Mouse (Mus musculus): ENCODE data around the gene Thrsp. TPM values are rescaled to one million over a fixed set of nuclear protein-coding genes. Genes with fewer than 3 reads are reported as not detected.
"Not testable (repeated sequence)": the region's sequence is repeated elsewhere in the genome, so short reads cannot be mapped to it uniquely, and the experiment has no call there.

Thrsp gene
- polyA plus RNA-seq (2015; fragmentation: Nextera tagmentation; extraction: Ambion mirVana), result 0.54 and 0.77 TPM in 2 replicates

DNA sequence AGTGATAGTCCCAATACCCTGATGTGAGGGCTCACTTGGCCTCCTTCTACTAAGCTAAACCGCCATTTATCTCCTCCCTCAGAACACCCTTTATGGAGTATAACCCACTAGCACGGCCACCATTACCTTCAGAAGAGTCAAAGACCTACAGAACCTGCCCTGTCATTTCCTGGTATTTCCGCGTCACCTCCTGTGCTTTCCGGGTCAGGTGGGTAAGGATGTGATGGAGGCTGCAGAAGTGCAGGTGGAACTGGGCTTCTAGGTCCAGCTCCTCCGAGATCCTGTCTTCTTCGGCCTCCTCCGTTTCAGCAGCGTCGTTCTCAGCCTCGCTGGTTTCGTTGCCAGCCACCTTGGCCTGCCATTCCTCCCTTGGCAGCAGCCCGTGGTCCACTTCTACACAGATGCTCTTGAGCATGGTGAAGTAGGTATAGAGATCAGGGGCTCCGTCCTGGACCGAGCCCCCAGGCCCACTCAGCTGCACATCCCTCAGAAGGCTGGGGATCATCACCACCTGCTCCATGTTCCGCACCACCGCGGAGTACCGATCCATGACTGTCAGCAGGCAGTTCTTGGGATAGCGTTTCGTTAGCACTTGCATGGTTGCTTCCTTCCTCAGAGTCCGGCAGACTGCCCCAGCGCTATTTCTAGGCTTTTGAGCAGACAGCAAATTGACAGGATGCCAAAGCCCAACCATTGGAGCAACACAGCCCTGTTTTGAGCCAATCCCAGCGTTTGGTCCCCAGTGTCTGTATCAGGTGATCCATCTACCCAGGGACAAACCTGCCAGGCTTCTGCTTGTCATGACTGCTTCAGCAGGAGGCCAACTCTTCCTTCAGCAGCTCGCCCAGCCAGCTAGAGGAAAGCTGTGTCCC is at the start of gene Thrsp:
Gene Thrsp, minus strand, starts transcription at position 825 of the 872 bp plus-strand sequence.
- Histone ChIP-seq H3K9me3 (no peaks in the 10 kb centered on the region), H3K27ac (no peak within 1 kb of the TSS), H3K9ac (no peak within 1 kb of the TSS), H3K4me1 (replicated peaks) (0 out of 2 replicates have a peak, but pooled peaks cover 4% of the 10 kb centered on the region), H3K4me3 (replicated peaks) (no peak within 1 kb of the TSS), H3K27me3 (replicated peaks) (no peaks in the 10 kb centered on the region), H3K36me3 (no peaks in the 10 kb centered on the region), H3K4me2 (replicated peaks) (no peak within 1 kb of the TSS)
- WGBS, result 79% methylated on average over 25 of the region's 25 CpGs
- no peak for ATAC-seq

DNA sequence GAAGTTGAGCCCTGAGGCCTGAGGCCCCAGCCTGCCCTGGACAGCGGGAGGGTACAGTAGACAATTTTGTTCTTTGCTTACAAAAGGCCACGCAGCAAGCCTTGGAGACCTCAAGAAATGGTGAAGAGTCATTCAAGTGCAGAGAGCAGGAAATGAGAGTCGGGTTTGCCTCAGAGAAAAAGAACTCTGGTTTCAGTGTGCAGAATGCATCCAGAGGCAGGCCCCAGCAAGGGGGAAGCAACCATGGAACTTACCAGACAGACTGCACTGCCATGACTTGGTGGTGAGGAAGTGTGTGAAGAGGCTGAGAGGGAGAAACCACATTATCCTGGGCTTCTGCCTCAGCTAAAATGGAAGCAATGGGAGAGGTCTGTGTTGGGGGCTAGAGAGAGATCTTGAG is 38.0 kb upstream of the Thrsp start:
- H3K9me3 ChIP-seq, result no peaks in the 10 kb centered on the region
- H3K4me1 ChIP-seq (replicated peaks), result 0 out of 2 replicates have a peak, but pooled peaks cover 3% of the 10 kb centered on the region
- H3K9ac ChIP-seq, result no peak overlapping the region
- 75% methylated on average over 3 of the region's 3 CpGs for WGBS
- ATAC-seq, result no peak
- H3K36me3 ChIP-seq, result no peaks in the 10 kb centered on the region
- no peak overlapping the region for H3K4me3 ChIP-seq (replicated peaks)
- no peak overlapping the region for H3K4me2 ChIP-seq (replicated peaks)
- no peak overlapping the region for H3K27ac ChIP-seq
- no peaks in the 10 kb centered on the region for H3K27me3 ChIP-seq (replicated peaks)

DNA sequence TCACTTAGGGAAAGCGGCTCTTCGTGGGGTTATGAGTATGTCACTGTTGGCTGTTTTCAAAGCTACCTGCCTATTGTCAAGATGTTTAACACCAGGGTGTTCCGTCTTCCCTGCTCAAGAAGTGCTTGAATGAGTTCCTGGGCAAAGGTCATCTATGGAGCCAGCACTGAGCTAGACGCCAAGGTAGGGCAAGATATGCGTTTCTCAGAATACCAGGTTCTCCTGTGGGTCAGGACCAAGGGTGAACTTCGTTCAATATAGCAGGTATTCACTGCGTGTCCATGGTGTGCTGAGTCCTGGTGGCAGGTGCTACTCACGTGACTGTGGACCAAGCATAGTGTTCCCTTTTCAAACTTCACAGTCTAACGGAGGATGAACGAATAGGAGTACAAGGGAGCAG is 37.3 kb upstream of the Thrsp start:
- Histone ChIP-seq H3K9ac (no peak overlapping the region), H3K4me3 (replicated peaks) (no peak overlapping the region), H3K27ac (no peak overlapping the region), H3K4me2 (replicated peaks) (no peak overlapping the region), H3K27me3 (replicated peaks) (no peaks in the 10 kb centered on the region), H3K36me3 (no peaks in the 10 kb centered on the region), H3K9me3 (no peaks in the 10 kb centered on the region), H3K4me1 (replicated peaks) (0 out of 2 replicates have a peak, but pooled peaks cover 3% of the 10 kb centered on the region)
- no peak for ATAC-seq
- 88% methylated on average over 10 of the region's 10 CpGs for WGBS

DNA sequence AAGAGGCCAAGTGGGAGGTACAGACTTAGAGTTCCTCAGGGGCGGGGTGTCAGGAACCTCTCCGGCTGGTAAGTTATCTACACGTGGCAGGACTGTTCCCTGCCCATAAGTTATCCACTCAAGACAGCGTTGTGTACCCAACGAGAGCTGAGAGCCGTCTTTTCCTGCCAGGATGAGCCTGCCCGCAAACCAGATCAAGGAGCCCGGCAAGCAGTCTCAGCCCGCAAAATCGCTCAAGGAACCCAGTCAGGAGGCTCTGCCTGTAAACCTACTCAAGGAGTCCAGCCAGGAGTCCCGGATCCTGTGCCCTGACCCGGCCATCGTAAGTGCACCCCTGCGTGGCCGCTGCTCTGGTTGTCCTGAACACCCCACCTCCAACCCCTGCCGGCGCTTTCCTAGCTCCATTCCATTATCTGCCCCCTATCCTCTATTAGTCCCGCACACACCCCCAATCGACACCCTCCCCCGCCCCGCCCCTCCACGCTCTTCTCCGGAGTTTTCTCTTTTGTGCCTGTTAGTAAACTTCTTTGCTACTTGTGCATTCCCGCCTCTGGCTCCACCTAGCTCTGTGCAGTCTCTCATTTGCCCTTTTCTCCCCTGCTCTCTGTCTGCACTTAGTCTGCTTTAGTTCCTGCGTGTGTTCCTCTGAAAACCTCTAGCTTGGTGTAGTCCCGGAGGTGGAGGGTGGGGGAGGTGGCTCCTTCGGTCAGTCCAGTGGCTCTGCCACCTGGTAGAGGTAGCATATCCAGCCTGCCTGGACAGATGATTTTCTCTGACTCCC is 35.8 kb upstream of the Thrsp start:
- Histone ChIP-seq H3K4me1 (replicated peaks) (0 out of 2 replicates have a peak, but pooled peaks cover 3% of the 10 kb centered on the region), H3K9me3 (no peaks in the 10 kb centered on the region), H3K27me3 (replicated peaks) (no peaks in the 10 kb centered on the region), H3K27ac (0 out of 2 replicates have a peak overlapping the region, but pooled peaks have one; percentile 17), H3K36me3 (no peaks in the 10 kb centered on the region), H3K9ac (peak overlapping the region; percentile 58), H3K4me3 (replicated peaks) (peak overlapping the region; percentile 45), H3K4me2 (replicated peaks) (peak overlapping the region; percentile 97)
- peak; percentile 87 for ATAC-seq
- 1% methylated on average over 27 of the region's 27 CpGs for WGBS

DNA sequence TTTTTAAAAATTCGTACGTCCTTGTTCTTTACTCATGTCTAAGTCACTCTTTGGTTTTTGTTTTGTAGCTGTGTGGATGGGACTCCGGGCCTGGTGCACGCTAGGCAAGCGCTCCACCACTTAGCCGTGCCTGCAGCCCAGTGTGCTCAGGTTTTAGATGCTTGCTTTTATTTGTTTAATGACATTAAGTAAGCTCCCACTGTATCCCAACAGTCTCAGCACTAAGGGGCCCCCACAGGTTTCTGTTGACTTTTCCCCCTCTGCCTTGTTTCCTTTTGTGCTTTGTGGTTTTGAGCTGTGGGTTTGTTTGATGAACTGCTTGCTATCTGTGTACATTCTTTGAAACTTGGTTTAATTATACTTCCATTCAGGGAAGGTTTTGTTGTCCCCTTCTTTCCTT is 34.7 kb upstream of the Thrsp start:
- no peak overlapping the region for H3K27ac ChIP-seq
- ATAC-seq, result no peak
- no peaks in the 10 kb centered on the region for H3K36me3 ChIP-seq
- H3K4me1 ChIP-seq (replicated peaks), result 0 out of 2 replicates have a peak, but pooled peaks cover 3% of the 10 kb centered on the region
- no peak overlapping the region for H3K4me3 ChIP-seq (replicated peaks)
- H3K4me2 ChIP-seq (replicated peaks), result no peak overlapping the region
- no peaks in the 10 kb centered on the region for H3K27me3 ChIP-seq (replicated peaks)
- WGBS, result 69% methylated on average over 6 of the region's 6 CpGs
- no peak overlapping the region for H3K9ac ChIP-seq
- H3K9me3 ChIP-seq, result no peaks in the 10 kb centered on the region

DNA sequence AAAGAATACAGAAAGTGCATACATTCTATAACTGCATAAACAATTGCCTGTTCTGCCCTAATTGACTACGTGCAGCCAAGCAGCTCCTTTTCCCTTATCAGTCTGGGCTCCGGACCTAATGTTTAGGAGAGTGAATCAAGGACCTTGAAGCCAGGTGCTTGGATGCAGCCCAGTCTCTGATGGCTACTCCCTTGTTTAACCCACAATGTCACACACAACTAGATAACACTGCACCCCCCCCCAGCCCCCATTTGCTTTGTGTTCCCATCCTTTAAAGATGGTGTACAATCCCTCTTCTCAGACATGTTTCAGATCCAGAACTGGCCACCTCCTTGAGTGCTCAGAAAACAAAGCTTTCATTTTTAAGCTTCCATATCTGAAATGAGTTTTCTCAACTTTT is 33.5 kb upstream of the Thrsp start, which contains the start of gene Kctd14:
Gene Kctd14, plus strand, starts transcription at position 301 of the 400 bp plus-strand sequence.
- H3K4me2 ChIP-seq (replicated peaks); H3K4me3 ChIP-seq (replicated peaks); H3K27me3 ChIP-seq (replicated peaks); H3K9me3 ChIP-seq; H3K36me3 ChIP-seq; H3K4me1 ChIP-seq (replicated peaks); ATAC-seq; H3K9ac ChIP-seq; H3K27ac ChIP-seq: not testable (repeated sequence)
- 60% methylated on average over 2 of the region's 2 CpGs for whole genome bisulfite sequencing

DNA sequence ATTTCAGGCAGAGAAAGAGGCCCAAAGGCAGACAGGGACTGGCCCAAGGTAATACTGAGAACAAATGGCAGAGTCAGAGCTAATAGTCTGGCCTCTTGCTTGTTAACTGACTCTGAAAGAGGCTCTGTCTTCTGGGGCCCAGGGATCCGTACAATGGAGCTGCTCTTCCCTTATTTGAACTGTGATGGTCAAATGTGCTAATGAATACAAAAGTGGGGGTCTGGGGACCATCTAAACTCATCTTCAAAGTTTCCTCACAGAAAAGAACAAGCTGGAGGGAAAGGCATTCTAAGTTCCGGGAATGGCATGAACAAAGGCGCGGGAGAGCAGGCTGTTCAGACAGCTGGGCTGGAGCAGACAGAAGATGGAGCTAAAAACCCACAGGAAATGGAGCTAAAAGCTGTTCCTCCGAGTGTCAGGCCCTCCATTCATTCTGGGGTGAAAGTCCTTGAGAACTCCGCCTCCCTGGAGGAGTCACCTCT is 29.6 kb upstream of the Thrsp start:
- Histone ChIP-seq H3K4me1 (replicated peaks) (0 out of 2 replicates have a peak, but pooled peaks cover 4% of the 10 kb centered on the region), H3K27ac (peak overlapping the region; percentile 45), H3K9me3 (no peaks in the 10 kb centered on the region), H3K36me3 (no peaks in the 10 kb centered on the region), H3K4me2 (replicated peaks) (no peak overlapping the region), H3K4me3 (replicated peaks) (no peak overlapping the region), H3K9ac (no peak overlapping the region), H3K27me3 (replicated peaks) (no peaks in the 10 kb centered on the region)
- WGBS, result 51% methylated on average over 6 of the region's 6 CpGs
- peak; percentile 66 for ATAC-seq

DNA sequence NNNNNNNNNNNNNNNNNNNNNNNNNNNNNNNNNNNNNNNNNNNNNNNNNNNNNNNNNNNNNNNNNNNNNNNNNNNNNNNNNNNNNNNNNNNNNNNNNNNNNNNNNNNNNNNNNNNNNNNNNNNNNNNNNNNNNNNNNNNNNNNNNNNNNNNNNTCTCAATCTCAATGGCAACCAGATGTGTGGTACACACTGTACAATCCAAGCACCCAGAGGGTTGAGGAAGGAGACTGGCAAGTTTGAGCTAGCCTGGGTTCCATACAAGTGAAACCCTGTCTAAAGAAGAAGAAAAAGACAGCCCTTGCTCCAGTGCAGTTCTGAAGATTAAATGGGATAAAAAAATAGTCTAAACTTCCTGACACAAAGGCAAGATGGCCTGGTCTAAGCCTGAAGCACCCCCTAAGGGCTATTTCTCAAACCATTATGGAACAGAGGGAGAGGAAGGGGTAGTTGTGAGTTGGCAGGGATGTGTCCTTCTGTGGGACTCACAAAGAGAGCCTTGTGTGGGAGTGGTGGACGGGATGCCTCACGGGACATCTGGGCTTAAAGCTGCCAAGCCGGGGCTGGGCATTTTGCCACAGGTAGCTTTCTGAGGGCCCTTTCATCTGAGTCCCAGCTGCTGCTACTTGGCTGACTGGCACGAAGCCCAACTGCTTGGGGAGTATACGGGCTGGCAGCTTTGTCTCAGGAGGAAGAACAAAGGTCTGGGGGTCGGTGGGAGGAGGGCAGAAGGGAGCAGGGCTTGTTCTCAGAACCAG is 28.8 kb upstream of the Thrsp start:
- H3K4me2 ChIP-seq (replicated peaks), result no peak overlapping the region
- H3K27ac ChIP-seq, result peak overlapping the region; percentile 45

DNA sequence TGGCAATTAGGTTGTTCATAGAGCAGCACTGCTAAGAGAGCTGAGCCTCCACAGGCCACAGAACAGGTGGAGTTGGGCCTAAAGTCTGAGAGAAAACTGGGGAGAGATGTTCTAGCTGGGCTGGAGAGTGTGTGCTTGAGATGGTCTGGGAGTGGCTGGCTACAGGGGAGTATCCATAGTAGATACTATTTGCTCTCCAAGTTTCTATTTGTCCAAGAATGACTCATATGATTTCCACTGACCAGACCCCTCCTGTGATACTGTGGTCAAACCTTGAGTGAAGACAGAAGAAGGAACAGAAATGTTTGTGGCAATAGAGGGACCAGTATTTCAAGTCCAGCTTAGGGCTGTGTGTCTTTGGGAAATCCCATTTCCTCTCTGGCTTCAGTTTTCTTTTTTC is 21.5 kb upstream of the Thrsp start:
- Histone ChIP-seq H3K27ac (no peak overlapping the region), H3K4me1 (replicated peaks) (no peaks in the 10 kb centered on the region), H3K9ac (no peak overlapping the region), H3K27me3 (replicated peaks) (no peaks in the 10 kb centered on the region), H3K9me3 (no peaks in the 10 kb centered on the region), H3K36me3 (no peaks in the 10 kb centered on the region), H3K4me2 (replicated peaks) (no peak overlapping the region), H3K4me3 (replicated peaks) (no peak overlapping the region)
- ATAC-seq, result peak; percentile 55

More for the DNA sequence above, 28.8 kb upstream of the Thrsp start:
- peak; percentile 76 for ATAC-seq
- Histone ChIP-seq H3K9ac (no peak overlapping the region), H3K36me3 (no peaks in the 10 kb centered on the region), H3K4me3 (replicated peaks) (no peak overlapping the region), H3K27me3 (replicated peaks) (no peaks in the 10 kb centered on the region), H3K9me3 (no peaks in the 10 kb centered on the region), H3K4me1 (replicated peaks) (0 out of 2 replicates have a peak, but pooled peaks cover 4% of the 10 kb centered on the region)
- 45% methylated on average over 6 of the region's 6 CpGs for WGBS

DNA sequence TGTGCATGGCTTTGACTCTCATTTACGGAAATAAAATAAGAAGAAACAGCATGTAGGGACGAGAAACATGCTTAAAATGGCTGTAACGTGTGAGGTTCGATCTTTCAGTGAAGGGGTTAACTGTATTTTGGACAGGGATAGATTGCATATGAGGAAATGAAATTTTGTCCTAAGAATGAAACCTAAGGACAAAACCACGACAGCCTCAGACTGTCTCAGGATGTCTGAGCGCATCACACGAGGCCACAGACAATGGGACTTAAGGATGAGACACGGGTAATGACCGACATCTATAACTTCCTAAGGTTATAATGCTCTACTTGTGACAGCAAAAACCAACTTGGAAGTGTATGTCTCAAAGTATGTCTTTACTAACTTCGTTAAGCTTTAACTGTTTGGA is 17.0 kb upstream of the Thrsp start:
- Histone ChIP-seq H3K27ac (no peak overlapping the region), H3K27me3 (replicated peaks) (no peaks in the 10 kb centered on the region), H3K9me3 (no peaks in the 10 kb centered on the region), H3K36me3 (no peaks in the 10 kb centered on the region), H3K9ac (no peak overlapping the region), H3K4me3 (replicated peaks) (no peak overlapping the region), H3K4me1 (replicated peaks) (peaks cover 8% of the 10 kb centered on the region), H3K4me2 (replicated peaks) (no peak overlapping the region)
- no peak for ATAC-seq
- 83% methylated on average over 10 of the region's 10 CpGs for WGBS

DNA sequence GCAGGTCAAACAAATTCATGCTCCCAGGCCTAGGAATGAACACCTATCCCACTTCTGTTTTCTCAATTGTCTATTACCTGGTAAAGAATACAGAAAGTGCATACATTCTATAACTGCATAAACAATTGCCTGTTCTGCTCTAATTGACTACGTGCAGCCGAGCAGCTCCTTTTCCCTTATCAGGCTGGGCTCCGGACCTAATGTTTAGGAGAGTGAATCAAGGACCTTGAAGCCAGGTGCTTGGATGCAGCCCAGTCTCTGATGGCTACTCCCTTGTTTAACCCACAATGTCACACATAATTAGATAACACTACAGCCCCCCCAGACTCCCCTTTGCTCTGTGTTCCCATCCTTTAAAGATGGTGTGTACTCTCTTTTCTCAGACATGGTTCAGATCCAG is 16.0 kb upstream of the Thrsp start:
- not testable (repeated sequence) for H3K27ac ChIP-seq; H3K27me3 ChIP-seq (replicated peaks); ATAC-seq; H3K9ac ChIP-seq; H3K36me3 ChIP-seq; H3K4me3 ChIP-seq (replicated peaks); H3K4me2 ChIP-seq (replicated peaks); H3K9me3 ChIP-seq
- H3K4me1 ChIP-seq (replicated peaks), result peaks cover 11% of the 10 kb centered on the region
- 44% methylated on average over 3 of the region's 3 CpGs for WGBS
